Mouse (Mus musculus) CH12.LX (cell line): Measurements from ENCODE around the gene Aff3.

Source experiments
- BHLHE40 ChIP-seq: IDR thresholded peaks from 2 replicates; pipeline ENCODE4 v1.6.1; 2011; ENCODE audit warnings: mild to moderate bottlenecking, low read depth, low read length, improper control_type of control experiment
- CTCF ChIP-seq, 2 experiments: IDR thresholded peaks in 1 of 2; conservative IDR thresholded peaks in 1 of 2; 2 replicates each; pipeline ENCODE4 v1.5.1; 2011 to 2012; ENCODE audit warnings: low read depth in 2 of 2, low read length in 2 of 2, improper control_type of control experiment in 1 of 2, inconsistent platforms in 1 of 2, mild to moderate bottlenecking in 1 of 2, moderate library complexity in 1 of 2
- E2F4 ChIP-seq: IDR thresholded peaks from 2 replicates; pipeline ENCODE4 v1.6.1; 2011; ENCODE audit warnings: low read depth, low read length, improper control_type of control experiment; ENCODE audit not compliant: insufficient replicate concordance
- ELF1 ChIP-seq: IDR thresholded peaks from 2 replicates; pipeline ENCODE4 v1.6.1; 2014; ENCODE audit warnings: low read depth, mild to moderate bottlenecking, inconsistent platforms, low read length, improper control_type of control experiment
- EP300 ChIP-seq: IDR thresholded peaks from 2 replicates; pipeline ENCODE4 v1.6.1; 2011; ENCODE audit warnings: low read length, improper control_type of control experiment
- MXI1 ChIP-seq: IDR thresholded peaks from 2 replicates; pipeline ENCODE4 v1.6.1; 2011; ENCODE audit warnings: mild to moderate bottlenecking, low read depth, low read length, improper control_type of control experiment
- MYC ChIP-seq: IDR thresholded peaks from 2 replicates; pipeline ENCODE4 v1.6.1; 2011; ENCODE audit warnings: low read depth, mild to moderate bottlenecking, improper control_type of control experiment, low read length
- NRF1 ChIP-seq: IDR thresholded peaks from 2 replicates; pipeline ENCODE4 v1.6.1; 2014; ENCODE audit warnings: low read depth, mild to moderate bottlenecking, inconsistent platforms, low read length, improper control_type of control experiment, moderate library complexity
- USF2 ChIP-seq: conservative IDR thresholded peaks from 2 replicates; pipeline ENCODE4 v1.6.1; 2011; ENCODE audit warnings: low read depth, low read length, improper control_type of control experiment

DNA sequence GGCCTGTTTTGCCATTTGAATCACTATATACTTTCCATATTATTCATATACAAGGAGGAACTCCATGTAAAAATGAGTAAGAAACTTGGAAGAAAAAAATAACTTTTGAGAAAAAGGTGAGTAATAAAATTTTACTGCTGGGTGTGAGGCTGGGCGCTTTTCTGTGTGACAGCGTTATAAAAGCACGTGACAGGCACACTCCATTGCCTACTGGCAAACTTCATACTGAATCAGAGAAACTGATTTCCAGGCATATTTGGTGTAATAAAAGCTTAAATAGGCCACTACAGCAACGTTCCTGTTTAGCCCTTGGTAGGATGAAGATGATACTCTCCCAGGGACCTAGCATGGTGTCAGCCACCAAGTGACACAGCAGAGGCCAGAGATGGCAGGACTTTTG, 310.2 kb downstream of the Aff3 start:
- TF ChIP-seq CTCF (conservative IDR thresholded peaks at IDR 0.05 in 1 of 2, IDR thresholded peaks at IDR 0.05 in 1 of 2; ENCODE audit: low read depth in 2 of 2, low read length in 2 of 2) (no peak), USF2 (no peak), MYC (no peak), MXI1 (no peak), EP300 (no peak), ELF1 (no peak), BHLHE40 (no peak), E2F4 (no peak), NRF1 (no peak)
